Mouse (Mus musculus) midbrain, embryonic 13.5 days (tissue): Measurements from ENCODE around the gene Olfr1136. TPM values are rescaled to one million over a fixed set of nuclear protein-coding genes. Genes with fewer than 3 reads are reported as not detected.

ENCODE experiments used
- ATAC-seq: fragments of 200-750 bp; cut with Nextera tagmentation; 2 replicates; pipeline ENCODE4 v1.8.0; 2017; ENCODE audit warnings: mild to moderate bottlenecking, moderate TSS enrichment, moderate library complexity
- H3K27ac ChIP-seq: fragments of 300-500 bp; sonication (generic); 2 replicates; pipeline ENCODE4 v1.5.1; 2015; ENCODE audit warnings: inconsistent platforms, mild to moderate bottlenecking, moderate library complexity
- H3K27me3 ChIP-seq: fragments of 300-500 bp; sonication (generic); 2 replicates; pipeline ENCODE4 v1.6.1; 2015; ENCODE audit warnings: mild to moderate bottlenecking, inconsistent platforms
- H3K36me3 ChIP-seq: fragments of 300-500 bp; sonication (generic); 2 replicates; pipeline ENCODE4 v1.6.1; 2015; ENCODE audit warnings: mild to moderate bottlenecking, inconsistent platforms
- H3K4me1 ChIP-seq: fragments of 300-500 bp; sonication (generic); replicated peaks from 2 replicates; pipeline ENCODE4 v1.6.1; 2015; ENCODE audit warnings: inconsistent platforms
- H3K4me2 ChIP-seq: fragments of 300-500 bp; sonication (generic); replicated peaks from 2 replicates; pipeline ENCODE4 v1.6.1; 2015; ENCODE audit warnings: moderate library complexity, mild to moderate bottlenecking, inconsistent platforms
- H3K4me3 ChIP-seq: fragments of 300-500 bp; sonication (generic); replicated peaks from 2 replicates; pipeline ENCODE4 v1.5.1; 2015; ENCODE audit warnings: mild to moderate bottlenecking, inconsistent platforms
- H3K9ac ChIP-seq: fragments of 300-500 bp; sonication (generic); replicated peaks from 2 replicates; pipeline ENCODE4 v1.6.1; 2015; ENCODE audit warnings: mild to moderate bottlenecking, inconsistent platforms
- H3K9me3 ChIP-seq: fragments of 300-500 bp; sonication (generic); 2 replicates; pipeline ENCODE4 v1.6.1; 2016; ENCODE audit warnings: mild to moderate bottlenecking, inconsistent platforms
- WGBS: fragments of 180-500 bp; shearing (Covaris S2); methylation state at CpG from one replicate; pipeline ENCODE4 v1.1.7; 2015; 5-methylcytosine and 5-hydroxymethylcytosine counted together
- polyA plus RNA-seq: library from polyadenylated mRNA; unstranded; fragments of >200 nt; fragmentation: Nextera tagmentation; extraction: Ambion mirVana; gene quantifications from 2 replicates; pipeline ENCODE4 v1.2.1, GENCODE M21; 2015

Gene Olfr1136
- polyA plus RNA-seq: not detected in 2 replicates

DNA sequence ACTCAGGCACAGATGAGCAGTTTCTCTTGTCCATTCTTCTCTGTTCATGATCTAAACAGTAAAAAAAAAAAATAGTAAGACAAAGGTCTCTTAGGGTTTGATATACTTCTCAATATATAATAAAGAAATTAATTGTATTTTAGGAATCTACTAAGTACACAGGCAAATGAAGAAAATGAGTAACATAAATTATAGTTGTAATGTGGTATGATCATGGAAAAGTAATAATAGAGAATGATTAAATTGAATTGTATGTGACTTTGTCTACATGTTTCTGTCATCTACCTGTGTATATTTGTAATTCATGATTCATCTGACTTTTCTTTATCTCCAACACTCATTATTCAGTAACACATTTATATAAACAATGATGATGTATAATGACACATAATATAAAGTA lies at the start of gene Olfr1136:
TSS of gene Olfr1136 (minus strand) at position 101 of the 400 bp plus-strand sequence.
- Histone ChIP-seq H3K4me3 (no peak within 1 kb of the TSS), H3K36me3 (no peaks in the 10 kb centered on the region), H3K4me2 (no peak within 1 kb of the TSS), H3K4me1 (no peaks in the 10 kb centered on the region), H3K27ac (no peak within 1 kb of the TSS), H3K9ac (no peak within 1 kb of the TSS), H3K27me3 (no peaks in the 10 kb centered on the region), H3K9me3 (no peaks in the 10 kb centered on the region)
- no peak for ATAC-seq

DNA sequence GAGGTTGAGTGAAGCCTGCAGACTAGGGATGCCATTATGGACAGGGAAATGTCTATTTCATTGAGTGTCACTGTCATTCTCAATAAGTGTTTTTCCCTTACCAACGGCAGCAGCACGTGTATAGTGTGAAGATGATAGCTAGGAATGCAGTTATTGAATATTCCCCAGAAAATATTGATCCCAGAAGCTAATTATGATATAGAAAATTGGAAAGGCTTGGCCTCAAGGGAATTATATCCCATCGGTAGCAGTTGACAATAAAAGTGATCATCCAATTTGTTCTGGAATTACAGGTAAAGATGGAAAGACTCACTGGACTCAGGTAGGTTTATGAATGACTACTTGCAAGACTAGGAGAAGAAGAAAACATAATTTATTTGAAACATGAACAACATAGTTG lies 49.7 kb upstream of the Olfr1136 start, which contains the start of gene Olfr1140:
TSS of gene Olfr1140 (plus strand) at position 301 of the 400 bp plus-strand sequence.
- H3K4me1 ChIP-seq: no peaks in the 10 kb centered on the region
- H3K9ac ChIP-seq: no peak within 1 kb of the TSS
- H3K4me3 ChIP-seq: no peak within 1 kb of the TSS
- ATAC-seq: no peak
- no peak within 1 kb of the TSS for H3K27ac ChIP-seq
- H3K36me3 ChIP-seq: no peaks in the 10 kb centered on the region
- H3K4me2 ChIP-seq: no peak within 1 kb of the TSS
- WGBS: 76% methylated on average over 3 of the region's 3 CpGs
- no peaks in the 10 kb centered on the region for H3K27me3 ChIP-seq
- no peaks in the 10 kb centered on the region for H3K9me3 ChIP-seq

DNA sequence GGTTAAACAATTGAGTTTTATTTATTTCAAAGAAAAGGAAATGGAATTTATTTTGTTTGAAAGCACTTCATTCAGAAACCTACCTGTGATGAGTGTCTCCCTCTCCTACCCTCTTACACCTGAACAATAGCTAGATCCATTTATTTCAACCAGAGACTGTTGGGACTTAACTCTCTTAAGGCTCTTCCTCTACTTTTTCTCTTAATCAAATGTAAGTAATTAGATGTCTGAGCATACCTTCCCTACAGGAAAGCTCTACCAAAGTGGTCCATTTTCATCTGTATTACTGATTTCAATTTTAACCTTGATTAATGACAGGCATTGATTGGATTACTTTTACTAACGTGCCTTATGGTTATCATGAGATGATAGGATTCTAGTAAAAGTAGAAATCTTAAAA lies 46.1 kb upstream of the Olfr1136 start, which contains the start of gene Olfr1138:
TSS of gene Olfr1138 (minus strand) at position 101 of the 400 bp plus-strand sequence.
- Histone ChIP-seq H3K4me3 (no peak within 1 kb of the TSS), H3K27me3 (no peaks in the 10 kb centered on the region), H3K9ac (no peak within 1 kb of the TSS), H3K4me2 (no peak within 1 kb of the TSS), H3K27ac (no peak within 1 kb of the TSS), H3K9me3 (no peaks in the 10 kb centered on the region), H3K4me1 (no peaks in the 10 kb centered on the region), H3K36me3 (no peaks in the 10 kb centered on the region)
- 90% methylated on average over 1 of the region's 1 CpGs for WGBS
- ATAC-seq: no peak

DNA sequence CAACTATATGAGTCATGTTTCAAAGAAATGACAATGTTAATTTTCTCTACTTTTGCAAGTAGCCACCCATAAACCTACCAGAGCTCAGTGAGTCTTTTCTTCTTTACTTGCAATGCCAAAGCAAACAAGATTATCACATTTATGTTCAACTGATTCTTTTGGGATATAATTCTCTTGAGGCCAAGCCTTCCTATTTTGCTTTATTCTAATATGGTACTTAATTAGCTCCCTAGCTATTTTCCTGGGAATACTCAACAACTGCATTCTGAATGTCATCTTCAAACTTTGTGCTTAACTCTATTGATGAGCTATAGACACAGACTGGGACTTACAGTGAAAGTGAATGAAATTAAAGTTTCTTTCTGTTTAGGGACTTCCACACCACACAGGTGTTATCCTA lies 19.3 kb upstream of the Olfr1136 start, which contains the start of gene Olfr1137:
TSS of gene Olfr1137 (minus strand) at position 101 of the 400 bp plus-strand sequence.
- no peak for ATAC-seq
- no peak within 1 kb of the TSS for H3K4me3 ChIP-seq
- H3K36me3 ChIP-seq: no peaks in the 10 kb centered on the region
- H3K9me3 ChIP-seq: no peaks in the 10 kb centered on the region
- no peak within 1 kb of the TSS for H3K9ac ChIP-seq
- no peaks in the 10 kb centered on the region for H3K4me1 ChIP-seq
- H3K4me2 ChIP-seq: no peak within 1 kb of the TSS
- no peaks in the 10 kb centered on the region for H3K27me3 ChIP-seq
- no peak within 1 kb of the TSS for H3K27ac ChIP-seq

DNA sequence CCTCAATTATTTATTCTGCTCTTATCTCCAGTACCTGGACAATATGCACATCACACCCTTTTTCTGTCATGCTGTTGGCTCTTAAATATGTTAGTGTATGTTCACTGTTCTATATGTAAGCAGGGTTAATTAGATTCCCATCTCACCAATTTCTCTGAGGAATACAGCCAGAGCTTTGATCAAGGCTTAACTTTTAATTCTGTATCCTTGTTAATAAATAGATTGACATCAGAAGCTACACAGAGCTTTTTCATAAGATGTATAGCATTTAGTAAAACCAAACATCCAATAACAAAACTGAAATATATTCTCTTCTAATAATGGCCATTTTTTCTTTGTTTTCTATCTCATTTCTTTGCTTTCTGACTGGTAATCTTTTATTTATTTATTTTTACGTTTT lies 20.2 kb downstream of the Olfr1136 start, which contains the start of gene Olfr1135:
TSS of gene Olfr1135 (minus strand) at position 101 of the 400 bp plus-strand sequence.
- Histone ChIP-seq H3K4me1 (no peaks in the 10 kb centered on the region), H3K9ac (no peak within 1 kb of the TSS), H3K9me3 (no peaks in the 10 kb centered on the region), H3K4me2 (no peak within 1 kb of the TSS), H3K27ac (no peak within 1 kb of the TSS), H3K4me3 (no peak within 1 kb of the TSS), H3K27me3 (no peaks in the 10 kb centered on the region), H3K36me3 (no peaks in the 10 kb centered on the region)
- ATAC-seq: no peak
- WGBS: 26% methylated on average over 1 of the region's 1 CpGs

DNA sequence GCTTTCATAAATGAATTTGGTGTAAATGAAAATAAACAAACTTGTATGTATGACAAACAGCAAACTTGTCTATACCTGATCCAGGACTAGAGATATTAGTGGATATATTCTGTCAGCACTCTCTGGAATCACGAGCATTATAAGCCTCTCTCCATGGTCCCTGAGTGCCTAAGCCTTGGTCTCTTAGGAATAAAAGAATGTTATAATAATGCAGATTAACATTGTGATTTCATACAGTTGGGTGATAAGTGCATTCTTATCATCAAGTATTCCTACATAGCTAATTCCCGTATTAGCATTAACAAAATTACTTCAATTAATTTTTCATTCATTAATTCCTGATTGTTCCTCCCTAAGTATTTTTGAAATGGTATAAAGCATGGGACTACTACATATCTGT lies 35.4 kb downstream of the Olfr1136 start, which contains the start of gene Olfr1134:
TSS of gene Olfr1134 (minus strand) at position 101 of the 400 bp plus-strand sequence.
- no peaks in the 10 kb centered on the region for H3K27me3 ChIP-seq
- H3K9me3 ChIP-seq: no peaks in the 10 kb centered on the region
- H3K4me2 ChIP-seq: no peak within 1 kb of the TSS
- no peak for ATAC-seq
- H3K9ac ChIP-seq: no peak within 1 kb of the TSS
- no peak within 1 kb of the TSS for H3K27ac ChIP-seq
- H3K36me3 ChIP-seq: no peaks in the 10 kb centered on the region
- 83% methylated on average over 2 of the region's 2 CpGs for WGBS
- no peaks in the 10 kb centered on the region for H3K4me1 ChIP-seq
- no peak within 1 kb of the TSS for H3K4me3 ChIP-seq

DNA sequence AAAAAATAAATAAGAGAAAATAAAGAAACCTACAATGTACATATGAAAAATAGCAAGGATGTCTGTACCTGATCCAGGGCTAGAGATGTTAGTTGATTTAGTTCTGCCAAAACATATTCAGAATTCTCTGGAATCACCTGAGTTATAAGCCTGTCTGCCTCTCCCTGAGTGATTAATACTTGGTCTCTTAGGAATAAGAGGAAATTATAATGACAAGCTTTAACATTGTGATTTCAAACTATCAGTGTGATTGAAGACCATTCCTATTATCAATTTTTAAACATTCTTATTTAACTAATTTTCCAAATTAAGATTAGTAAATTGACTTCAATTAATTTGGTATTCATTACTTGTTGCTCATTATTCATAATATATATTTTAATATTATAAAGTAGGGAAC lies 46.5 kb downstream of the Olfr1136 start, which contains the start of gene Olfr1133:
TSS of gene Olfr1133 (minus strand) at position 101 of the 400 bp plus-strand sequence.
- Histone ChIP-seq H3K4me2 (no peak within 1 kb of the TSS), H3K27me3 (no peaks in the 10 kb centered on the region), H3K9ac (no peak within 1 kb of the TSS), H3K9me3 (no peaks in the 10 kb centered on the region; the same call in 1 of the 2 replicates), H3K36me3 (no peaks in the 10 kb centered on the region), H3K4me1 (no peaks in the 10 kb centered on the region), H3K27ac (no peak within 1 kb of the TSS), H3K4me3 (no peak within 1 kb of the TSS)
- ATAC-seq: no peak

Other genes starting within 250 kb of the Olfr1136 start
- not detected in 2 replicates for gene Olfr1126, start 240.0 kb downstream of the Olfr1136 start, polyA plus RNA-seq
- gene Pramel7, start 196.9 kb downstream of the Olfr1136 start, polyA plus RNA-seq: not detected in 2 replicates
- not detected in 2 replicates for gene Pramel6, start 187.4 kb downstream of the Olfr1136 start, polyA plus RNA-seq
- gene Olfr153, start 162.2 kb downstream of the Olfr1136 start, polyA plus RNA-seq: not detected in 2 replicates
- not detected in 2 replicates for gene Olfr1128, start 148.4 kb downstream of the Olfr1136 start, polyA plus RNA-seq
- not detected in 2 replicates for gene Olfr1129, start 120.0 kb downstream of the Olfr1136 start, polyA plus RNA-seq
- gene Olfr1130, start 87.7 kb downstream of the Olfr1136 start, polyA plus RNA-seq: not detected in 2 replicates
- not detected in 2 replicates for gene Olfr1131, start 66.8 kb downstream of the Olfr1136 start, polyA plus RNA-seq
- gene Olfr1132, start 56.4 kb downstream of the Olfr1136 start, polyA plus RNA-seq: not detected in 2 replicates
- gene Olfr1133, start 46.6 kb downstream of the Olfr1136 start, polyA plus RNA-seq: not detected in 2 replicates
- gene Olfr1134, start 35.5 kb downstream of the Olfr1136 start, polyA plus RNA-seq: not detected in 2 replicates
- gene Olfr1135, start 20.3 kb downstream of the Olfr1136 start, polyA plus RNA-seq: not detected in 2 replicates
- not detected in 2 replicates for gene Olfr1137, start 19.2 kb upstream of the Olfr1136 start, polyA plus RNA-seq
- gene Olfr1138, start 46.0 kb upstream of the Olfr1136 start, polyA plus RNA-seq: not detected in 2 replicates
- gene Olfr1140, start 49.8 kb upstream of the Olfr1136 start, polyA plus RNA-seq: not detected in 2 replicates
- gene Olfr1141, start 60.0 kb upstream of the Olfr1136 start, polyA plus RNA-seq: not detected in 2 replicates
- gene Olfr152, start 85.5 kb upstream of the Olfr1136 start, polyA plus RNA-seq: not detected in 2 replicates
- not detected in 2 replicates for gene Olfr1143, start 106.6 kb upstream of the Olfr1136 start, polyA plus RNA-seq
- gene Olfr1145, start 115.9 kb upstream of the Olfr1136 start, polyA plus RNA-seq: not detected in 2 replicates
- gene Olfr1148, start 136.6 kb upstream of the Olfr1136 start, polyA plus RNA-seq: not detected in 2 replicates
- gene Olfr1150-ps1, start 150.0 kb upstream of the Olfr1136 start, polyA plus RNA-seq: not detected in 2 replicates
- not detected in 2 replicates for gene Olfr1151, start 161.9 kb upstream of the Olfr1136 start, polyA plus RNA-seq
- not detected in 2 replicates for gene Olfr1152, start 172.5 kb upstream of the Olfr1136 start, polyA plus RNA-seq
- not detected in 2 replicates for gene Olfr1153, start 201.0 kb upstream of the Olfr1136 start, polyA plus RNA-seq
- not detected in 2 replicates for gene Olfr1154, start 211.2 kb upstream of the Olfr1136 start, polyA plus RNA-seq